Mouse (Mus musculus) lung, postnatal 25 days (tissue): ENCODE results near the gene Cep19.

Source experiments
- DNase-seq: peaks from one replicate; pipeline ENCODE4 v3.0.0; 2022; ENCODE audit warnings: low spot score

Cep19 gene

DNA sequence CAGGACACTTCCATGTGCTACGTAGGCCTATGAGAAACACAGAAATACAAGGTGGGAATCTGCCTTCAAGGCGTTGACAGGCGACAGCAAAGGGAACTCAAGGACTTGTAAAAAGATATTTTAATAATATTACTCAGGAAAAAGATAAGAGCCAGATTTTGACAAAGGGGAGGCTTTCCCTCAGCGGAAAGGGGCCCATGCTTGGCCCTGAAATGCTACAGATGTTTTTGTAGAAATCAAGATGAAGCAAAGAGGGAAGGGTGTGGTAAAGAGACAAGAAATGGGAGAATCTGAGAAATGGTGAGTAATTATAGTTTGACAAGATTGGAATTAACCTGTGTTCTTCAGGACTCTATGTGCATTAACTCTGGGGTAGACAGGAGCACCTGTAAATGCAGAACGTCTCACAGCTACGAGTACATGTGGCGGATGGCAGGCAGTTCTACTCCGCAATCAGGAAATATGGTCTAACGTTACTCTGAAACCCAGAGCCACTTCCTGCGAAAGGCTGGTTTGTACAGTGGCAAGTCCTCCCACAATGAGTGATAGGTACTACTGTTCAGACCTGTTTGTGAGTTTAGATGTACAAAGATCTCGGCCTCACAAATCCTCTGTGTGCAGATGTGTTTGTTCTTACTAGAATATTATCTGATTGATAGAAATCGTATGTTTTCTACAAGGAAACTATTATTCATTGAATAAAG, 7.9 kb downstream of the Cep19 start:
- peak; percentile 32 for DNase-seq

GRCm38 (mm10) chr16:32108170-32108569, 8.6 kb downstream of the Cep19 start:
- no peak for DNase-seq

DNA sequence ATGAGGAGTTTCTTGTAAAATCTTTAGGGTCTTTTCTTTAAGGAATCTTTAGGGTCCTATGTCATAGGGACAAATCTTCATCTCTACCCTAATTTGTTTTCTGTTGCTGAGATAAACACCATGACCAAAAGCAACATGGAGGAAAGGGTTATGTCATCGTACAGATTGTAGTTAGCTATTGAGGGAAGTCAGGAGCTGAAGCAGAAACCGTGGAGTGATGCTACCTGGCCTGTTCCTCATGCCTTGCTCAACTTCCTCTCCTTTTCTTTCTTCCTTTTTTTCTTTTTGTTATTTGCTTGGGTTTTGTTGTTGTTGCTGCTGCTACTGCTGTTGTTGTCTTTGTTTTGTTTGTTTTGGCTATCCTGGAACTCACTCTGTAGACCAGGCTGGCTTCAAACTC, 9.0 kb downstream of the Cep19 start:
- no peak for DNase-seq

DNA sequence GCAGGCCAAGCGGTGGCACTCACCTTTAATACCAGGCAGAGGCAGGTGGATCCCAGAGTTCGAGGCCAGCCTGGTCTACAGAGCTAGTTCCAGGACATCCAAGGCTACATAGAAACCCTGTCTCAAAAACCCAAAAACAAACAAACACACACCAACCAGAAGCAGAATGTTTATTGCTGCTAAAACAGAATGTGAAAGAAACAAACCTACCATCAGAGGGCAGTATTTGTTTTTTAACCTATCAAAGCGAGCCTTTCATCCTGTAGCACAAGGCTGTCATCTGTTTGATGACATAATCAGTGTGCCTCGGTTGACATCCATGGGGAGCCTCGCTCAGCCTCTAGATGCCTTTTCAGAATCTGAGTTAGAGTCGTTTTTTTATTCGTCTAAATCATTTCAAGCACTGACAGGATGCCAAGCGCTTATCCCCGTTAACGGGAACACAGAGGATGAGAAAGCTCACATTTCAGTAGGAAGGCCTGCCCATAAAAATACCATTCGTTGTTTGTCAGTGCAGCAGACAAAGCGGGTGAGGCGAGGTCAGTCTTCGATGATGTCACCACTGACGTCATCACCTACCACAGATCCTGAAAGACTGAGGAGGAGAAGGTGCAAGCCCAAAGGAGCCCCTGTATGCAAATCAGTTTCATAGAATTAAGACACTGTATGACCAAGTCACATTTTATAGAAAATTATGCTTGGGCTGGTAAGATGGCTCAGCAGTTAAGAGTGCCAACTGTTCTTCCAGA, 11.5 kb downstream of the Cep19 start:
- DNase-seq = peak; percentile 26

DNA sequence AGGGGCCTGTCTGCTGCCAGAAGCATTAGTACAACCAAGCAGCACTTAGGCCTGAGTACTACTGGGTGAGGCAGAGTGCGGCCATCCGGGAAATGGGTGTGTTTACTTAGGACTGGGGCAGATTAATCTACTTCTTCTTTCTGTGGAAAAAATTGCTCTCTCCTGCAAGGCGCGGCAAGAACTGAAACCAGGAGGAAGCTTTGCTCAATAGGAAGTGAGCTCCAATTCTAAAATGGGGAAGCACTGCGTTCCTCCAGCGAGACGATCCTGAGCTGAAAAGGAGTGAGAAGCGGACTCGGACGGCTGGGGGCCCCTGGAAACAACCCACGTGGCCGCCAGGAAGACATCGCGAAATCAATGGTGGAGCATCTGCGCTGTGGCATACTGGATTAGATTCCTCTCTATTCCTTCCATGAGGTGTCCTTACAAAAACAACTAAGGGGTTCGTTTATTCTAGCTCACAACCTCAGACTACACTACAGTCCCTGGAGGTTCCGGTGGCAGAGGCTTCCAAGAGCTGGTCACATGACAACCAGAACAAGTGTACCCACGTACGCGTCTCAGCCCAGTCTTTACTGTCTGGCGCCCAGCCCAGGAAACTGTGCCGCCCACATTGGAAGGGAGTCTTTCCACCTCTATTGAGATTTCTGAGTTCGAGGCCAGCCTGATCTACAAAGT, 14.1 kb downstream of the Cep19 start:
- DNase-seq = peak; percentile 82

DNA sequence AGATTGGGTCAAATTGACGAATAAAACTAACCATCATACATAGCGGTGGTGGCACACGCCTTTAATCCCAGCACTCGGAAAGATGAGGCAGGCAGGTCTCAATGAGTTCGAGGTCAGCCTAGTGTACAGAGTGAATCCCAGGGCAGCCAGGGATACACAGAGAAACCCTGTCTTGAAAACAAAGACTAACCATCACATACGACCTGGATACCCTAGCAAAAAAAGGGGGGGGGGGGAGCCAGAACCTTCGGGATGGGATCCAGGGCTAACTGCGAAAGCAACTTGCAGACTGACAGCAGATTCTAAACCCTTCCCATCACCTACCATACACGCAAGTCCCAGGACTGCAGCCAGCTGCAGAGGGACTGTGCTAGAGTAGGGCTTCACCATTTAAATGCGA, 14.8 kb downstream of the Cep19 start:
- DNase-seq = no peak

DNA sequence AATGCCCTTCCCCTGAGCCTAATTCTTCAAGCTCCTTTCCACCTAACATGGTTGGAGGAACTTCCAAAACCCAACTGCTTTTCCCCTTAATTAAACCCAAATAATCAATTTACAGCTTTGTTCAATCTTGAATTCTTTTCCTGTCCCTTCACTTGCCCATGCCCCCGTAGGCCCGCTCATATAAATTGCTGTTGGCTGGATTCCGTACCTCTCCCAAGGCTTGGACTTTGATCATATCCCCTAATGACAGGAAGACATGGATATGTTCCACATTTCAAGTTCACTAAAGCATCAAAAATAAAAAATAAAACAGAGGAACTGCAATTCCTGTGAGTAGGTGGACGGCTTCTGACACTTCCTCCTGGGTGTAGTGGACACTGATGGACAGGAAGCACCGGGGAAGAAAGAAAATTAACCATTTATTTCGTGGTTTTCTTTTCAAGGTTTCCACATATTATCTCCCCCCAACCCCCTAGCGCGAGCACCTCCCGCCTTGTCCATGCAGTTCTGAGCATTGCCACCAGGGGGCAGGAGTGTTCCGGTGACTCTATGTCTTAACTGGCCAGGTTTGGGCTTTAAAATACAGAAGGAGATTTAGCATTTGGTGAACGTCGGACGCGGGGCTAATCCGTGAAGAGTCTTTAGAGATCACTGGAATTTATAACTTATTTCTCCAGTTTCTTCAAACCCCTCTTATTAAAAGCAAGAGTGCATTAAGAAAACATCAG, 15.5 kb downstream of the Cep19 start:
- peak; percentile 85 for DNase-seq

GRCm38 (mm10) chr16:32115781-32116180, 16.2 kb downstream of the Cep19 start:
- no peak for DNase-seq

GRCm38 (mm10) chr16:32116186-32116585, 16.6 kb downstream of the Cep19 start:
- no peak for DNase-seq

- DNase-seq = no peak
Observed at GRCm38 (mm10) chr16:32120454-32120853, 20.9 kb downstream of the Cep19 start.

DNA sequence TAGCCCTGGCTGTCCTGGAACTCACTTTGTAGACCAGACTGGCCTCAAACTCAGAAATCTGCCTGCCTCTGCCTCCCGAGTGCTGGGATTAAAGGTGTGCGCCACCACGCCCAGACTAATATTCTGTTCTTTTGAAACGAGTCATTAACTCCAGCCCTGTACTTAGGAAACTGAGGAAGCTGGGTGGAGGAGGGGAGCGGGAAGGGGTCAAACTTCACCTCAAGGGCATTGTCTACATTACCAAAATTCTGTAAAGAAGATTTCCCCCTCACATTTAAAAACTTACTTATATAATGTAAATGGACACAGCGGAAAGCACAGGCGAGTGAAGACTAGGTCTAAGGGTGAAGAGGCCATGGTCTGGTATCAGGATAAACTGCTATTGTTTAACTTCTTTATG, 24.4 kb downstream of the Cep19 start:
- DNase-seq = no peak

GRCm38 (mm10) chr16:32124444-32125335, 25.1 kb downstream of the Cep19 start:
- DNase-seq = peak; percentile 61

DNA sequence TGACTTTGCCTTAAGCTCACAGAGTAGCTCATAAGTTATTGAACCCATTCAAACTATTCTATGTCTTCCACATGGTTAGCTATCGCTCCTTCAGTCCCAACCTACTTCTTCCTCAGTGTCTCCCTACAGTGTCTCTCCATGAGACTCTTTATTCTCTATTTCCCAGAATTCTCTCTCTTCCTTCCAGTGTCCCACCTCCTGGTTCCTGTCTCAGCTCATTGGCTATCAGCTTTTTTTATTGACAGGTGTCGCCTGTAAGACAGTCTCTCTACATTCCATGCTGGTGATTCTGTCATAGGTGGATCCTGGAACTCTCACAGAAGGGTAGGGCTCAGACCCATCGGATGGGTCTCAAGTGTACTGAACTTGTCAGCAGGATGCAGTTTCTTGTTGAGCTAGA, 25.8 kb downstream of the Cep19 start:
- no peak for DNase-seq

DNA sequence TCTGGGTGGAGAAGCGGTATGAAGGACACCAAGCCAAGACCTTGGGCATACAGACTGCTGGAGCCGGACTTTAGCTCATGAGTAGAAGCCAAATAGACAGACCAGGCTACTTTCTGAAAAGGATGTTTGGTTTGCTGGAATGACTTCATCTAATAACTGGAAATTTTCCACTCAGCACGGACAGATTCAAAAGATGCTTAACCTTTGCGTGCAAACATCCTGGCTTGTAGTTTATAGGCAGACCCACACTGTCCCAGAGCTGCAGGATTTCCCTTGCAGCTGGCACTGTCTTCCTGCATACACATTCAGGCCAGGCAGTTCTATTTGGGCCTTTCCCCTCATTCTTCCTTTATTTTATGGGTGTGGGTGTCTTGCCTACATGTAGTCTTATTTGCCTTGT, 27.4 kb downstream of the Cep19 start:
- DNase-seq = peak; percentile 59

DNA sequence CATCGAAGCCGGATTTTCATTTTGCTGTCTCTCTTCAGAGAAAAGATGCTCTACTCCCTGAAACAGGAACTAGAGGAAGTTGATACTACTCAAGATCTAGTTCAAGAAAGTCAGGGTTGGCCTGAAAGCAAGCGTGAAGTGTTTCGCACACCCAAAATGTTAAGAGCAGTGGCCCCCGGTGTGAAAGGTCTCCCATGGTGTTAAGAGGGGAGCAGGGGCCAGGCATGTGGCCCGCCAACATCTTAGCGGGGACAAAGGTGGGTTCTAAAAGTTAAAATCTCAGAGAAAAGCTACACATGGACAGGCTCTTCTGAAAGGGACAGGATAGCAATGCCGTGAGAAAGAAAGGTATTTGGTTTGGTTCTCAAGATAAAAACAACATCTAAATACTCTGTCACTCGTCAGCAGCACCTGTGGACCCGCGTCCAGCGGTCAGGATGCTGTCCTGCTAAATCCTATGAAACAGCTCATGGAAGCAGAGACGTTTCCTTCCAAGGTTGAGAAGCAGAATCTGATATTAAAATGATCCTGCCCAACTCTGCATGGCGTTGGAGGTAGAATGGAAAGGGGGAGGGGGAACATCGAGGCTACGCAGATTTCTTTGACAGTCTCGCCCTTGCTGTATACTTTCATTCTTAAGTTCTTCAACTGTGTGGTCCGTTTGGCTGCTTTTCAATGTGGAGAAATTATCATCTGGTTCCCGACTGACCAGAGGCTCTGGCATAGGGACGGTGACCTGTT, 30.0 kb downstream of the Cep19 start:
- DNase-seq = no peak

GRCm38 (mm10) chr16:32130190-32130826, 30.7 kb downstream of the Cep19 start:
- DNase-seq = peak; percentile 80

GRCm38 (mm10) chr16:32133148-32133547, 33.5 kb downstream of the Cep19 start:
- DNase-seq = no peak

DNA sequence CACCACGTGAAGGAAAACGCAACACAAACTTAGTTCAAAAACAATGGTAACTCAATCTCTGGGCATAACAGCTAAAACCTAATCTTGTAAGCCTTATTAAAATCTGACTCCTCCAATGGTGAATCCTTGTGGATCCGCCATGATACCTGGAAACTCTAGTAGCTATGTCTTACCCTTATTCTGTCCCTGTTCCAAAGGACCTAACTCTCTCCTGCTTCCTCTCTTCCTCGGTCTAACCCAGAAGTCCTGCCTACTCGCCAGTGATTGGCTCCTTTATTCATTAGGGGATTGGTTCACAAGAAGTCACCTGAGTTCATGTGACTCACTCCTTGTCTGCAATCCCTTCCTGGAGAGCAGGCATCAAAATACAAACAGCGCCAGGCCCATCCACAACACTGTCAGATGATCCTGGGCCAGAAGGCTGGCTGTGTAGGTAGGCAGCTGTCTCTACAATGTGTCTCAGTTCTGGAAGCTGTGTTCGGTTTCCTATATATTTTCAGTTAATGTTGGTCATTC, 36.3 kb downstream of the Cep19 start:
- DNase-seq = no peak

DNA sequence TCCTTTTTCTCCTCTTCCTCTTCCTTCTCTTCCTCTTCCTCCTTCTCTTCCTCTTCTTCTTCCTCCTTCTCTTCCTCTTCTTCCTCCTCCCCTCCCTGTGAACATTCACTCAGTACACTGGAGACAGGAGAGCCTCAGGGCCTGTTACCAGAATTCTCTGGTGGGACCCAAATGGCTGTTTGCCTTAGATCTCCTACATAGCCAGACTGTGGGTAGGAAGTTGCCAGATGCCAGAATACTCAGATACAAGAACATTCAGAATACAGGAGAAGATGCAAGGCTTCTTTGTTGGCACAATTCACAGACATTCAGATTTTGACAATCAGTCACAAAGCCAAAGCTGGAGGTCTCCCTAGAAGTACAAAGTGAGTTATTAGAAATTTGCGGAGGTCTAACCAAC, 39.4 kb downstream of the Cep19 start:
- no peak for DNase-seq

- no peak for DNase-seq
Observed at GRCm38 (mm10) chr16:32143766-32144165, 44.2 kb downstream of the Cep19 start.
